In the genomic region with DNA sequence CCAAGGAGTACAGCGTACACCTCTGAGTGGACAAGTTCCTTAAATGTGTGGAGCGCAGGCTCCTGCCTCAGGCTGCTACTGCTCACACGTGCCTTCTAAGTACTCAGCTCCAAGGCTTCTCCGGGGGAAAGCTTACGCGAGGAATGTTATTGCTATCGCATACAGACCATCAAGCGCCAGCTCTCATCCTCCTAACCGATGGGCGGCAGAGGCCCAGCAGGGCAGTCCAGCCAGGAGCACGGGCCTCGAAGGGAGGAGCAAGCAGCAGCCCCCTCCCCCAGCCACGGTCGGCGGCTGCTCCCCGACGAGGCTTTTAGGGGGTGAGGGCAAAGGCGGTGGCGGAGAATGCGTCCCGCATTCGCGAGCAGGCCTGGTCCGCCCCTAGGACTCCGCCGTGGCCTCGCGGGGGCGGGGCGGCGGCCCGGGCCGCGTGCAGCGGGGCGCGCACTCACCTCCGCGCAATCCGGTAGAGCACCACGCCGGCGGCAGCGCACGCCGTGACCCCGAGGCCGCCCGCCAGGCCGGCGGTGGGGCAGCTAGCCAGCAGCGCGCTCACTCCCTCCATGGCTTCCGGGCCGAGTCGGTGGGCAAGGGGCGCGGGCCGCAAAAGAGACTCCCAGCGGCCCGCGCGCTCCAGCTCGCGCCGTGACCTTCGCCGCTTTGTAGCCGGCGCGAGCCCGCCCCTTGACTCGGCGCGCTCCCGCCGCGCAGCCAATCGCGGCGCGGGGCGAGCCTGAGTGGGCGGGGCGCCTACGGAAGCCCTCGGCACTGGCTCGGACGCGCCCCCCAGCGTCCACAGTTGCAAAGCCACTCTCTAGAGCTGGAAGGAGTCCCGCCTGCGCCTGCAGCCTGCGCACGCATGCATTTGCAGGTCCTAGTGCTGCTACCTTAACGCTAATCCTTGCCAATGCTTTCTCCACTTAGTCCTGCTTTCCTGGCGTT, we compare ENCODE assay signal across 8 mouse cellular contexts. TPM values are rescaled to one million over a fixed set of nuclear protein-coding genes. Genes with fewer than 3 reads are reported as not detected.
DNase-seq lines count a peak whose midpoint lies in the region; ATAC-seq lines count a peak whose summit lies in the region.

A gene (minus strand): TSS at position 662 of the 942 bp plus-strand sequence.

- H3K4me1 ChIP-seq in hindbrain, embryonic 12.5 days: peaks cover 52% of the 10 kb centered on the region

- H3K27ac ChIP-seq in hindbrain, embryonic 12.5 days: peak within 1 kb of the TSS; percentile 90

- H3K4me3 ChIP-seq in hindbrain, embryonic 12.5 days: peak within 1 kb of the TSS; percentile 93

- H3K36me3 ChIP-seq in hindbrain, embryonic 12.5 days: peaks cover 15% of the 10 kb centered on the region

- peak; percentile 90 for ATAC-seq in hindbrain, embryonic 12.5 days (ENCODE audit: low FRiP score)

- DNase-seq in Muller cell, postnatal 12 days (ENCODE audit: inconsistent ontology term): peak; percentile 96
- DNase-seq in cerebellum, adult 9-11 months: peak; percentile 95
- peak; percentile 89 to 94 for DNase-seq in frontal cortex, postnatal 10 days (ENCODE audit: low spot score in 2 of 2)
- peak; percentile 93 to 95 for DNase-seq in layer of hippocampus, postnatal 14 days (ENCODE audit: low spot score in 2 of 2)
- peak; percentile 97 for DNase-seq in lung, postnatal 14 days
- peak; percentile 85 for DNase-seq in retina, adult 2 months (ENCODE audit: low read depth, low spot score)
- peak; percentile 95 for DNase-seq in thymus, postnatal 36 days

- H3K9ac ChIP-seq in hindbrain, embryonic 12.5 days: peak within 1 kb of the TSS; percentile 93

- H3K9me3 ChIP-seq in hindbrain, embryonic 12.5 days (replicated peaks): no peaks in the 10 kb centered on the region

- no peaks in the 10 kb centered on the region for H3K27me3 ChIP-seq in hindbrain, embryonic 12.5 days

- H3K4me2 ChIP-seq in hindbrain, embryonic 12.5 days (replicated peaks): peak within 1 kb of the TSS; percentile 98

- WGBS in hindbrain, embryonic 12.5 days: under 1% methylated on average over 79 of the region's 97 CpGs

RNA-seq across cellular contexts. Expression of the gene that starts here (rescaled TPM):
- polyA plus RNA-seq in hindbrain, embryonic 12.5 days (2016; fragmentation: Nextera tagmentation; extraction: Ambion mirVana): 39.6 and 39.7 TPM in 2 replicates
- total RNA-seq in layer of hippocampus, postnatal 14 days (2021): 10 to 100 TPM; 64.8 to 69.1 TPM

Comparison
In these comparisons a context has a peak if more than half of its experiments do, and no peak if none do; other contexts are left out.
1. Peak in every context shown above with its lines: DNase-seq, ATAC-seq, H3K4me3 ChIP-seq and H3K27ac ChIP-seq.